Mouse (Mus musculus) bone marrow macrophage, adult 2 months (primary cell): ENCODE data around the gene Olfr476. TPM values are rescaled to one million over a fixed set of nuclear protein-coding genes. Genes with fewer than 3 reads are reported as not detected.
"Not testable (repeated sequence)": the region's sequence is repeated elsewhere in the genome, so short reads cannot be mapped to it uniquely, and the experiment has no call there.

ENCODE experiments used
- H3K27ac ChIP-seq: 2 replicates; pipeline ENCODE4 v1.5.1; 2012; ENCODE audit warnings: low read depth, low read length; ENCODE audit not compliant: insufficient read depth
- H3K4me1 ChIP-seq: 2 replicates; pipeline ENCODE4 v1.6.1; 2012; ENCODE audit warnings: low read length; ENCODE audit not compliant: control insufficient read depth, insufficient read depth
- H3K4me3 ChIP-seq: 2 replicates; pipeline ENCODE4 v1.5.1; 2012; ENCODE audit warnings: mild to moderate bottlenecking, low read length, moderate library complexity; ENCODE audit not compliant: insufficient read depth
- CTCF ChIP-seq: IDR thresholded peaks from 2 replicates; pipeline ENCODE4 v1.5.1; 2012; ENCODE audit warnings: low read depth, mild to moderate bottlenecking, low read length, moderate library complexity
- POLR2A ChIP-seq: IDR thresholded peaks from 2 replicates; pipeline ENCODE4 v1.6.1; 2012; ENCODE audit warnings: mild to moderate bottlenecking, low read depth, low read length, borderline replicate concordance
- polyA plus RNA-seq: library from polyadenylated mRNA; stranded (reverse); fragments of >200 nt; gene quantifications from 2 replicates; pipeline ENCODE4 v1.2.4, GENCODE M21; 2012; ENCODE audit not compliant: missing spikeins, insufficient read depth, insufficient read length

The Olfr476 gene
- not detected in 2 replicates for polyA plus RNA-seq

DNA sequence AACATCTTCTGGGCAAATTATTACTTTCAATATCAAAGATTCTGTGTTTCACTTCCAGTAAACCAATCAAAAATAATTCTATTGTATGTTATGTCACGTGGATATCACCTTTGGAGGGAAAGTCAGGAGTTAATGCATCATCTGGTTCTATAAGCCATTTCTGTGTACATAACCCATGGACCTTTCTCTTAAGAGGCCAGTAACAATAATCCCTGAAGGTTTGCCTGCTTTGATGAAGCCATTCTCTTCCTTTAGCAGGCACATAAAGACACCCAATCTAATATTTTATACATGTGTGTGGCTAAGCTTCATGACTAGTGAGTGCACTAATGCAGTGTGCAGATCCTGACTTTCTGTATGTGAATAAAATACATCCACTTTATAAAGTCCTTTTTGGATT lies at the start of gene Olfr476:
Olfr476 (plus strand) TSS at position 301 of the 400 bp plus-strand sequence.
- Histone ChIP-seq H3K4me3 (no peak within 1 kb of the TSS), H3K27ac (no peak within 1 kb of the TSS), H3K4me1 (no peaks in the 10 kb centered on the region)
- no peak for TF ChIP-seq POLR2A
- no peak for TF ChIP-seq CTCF

DNA sequence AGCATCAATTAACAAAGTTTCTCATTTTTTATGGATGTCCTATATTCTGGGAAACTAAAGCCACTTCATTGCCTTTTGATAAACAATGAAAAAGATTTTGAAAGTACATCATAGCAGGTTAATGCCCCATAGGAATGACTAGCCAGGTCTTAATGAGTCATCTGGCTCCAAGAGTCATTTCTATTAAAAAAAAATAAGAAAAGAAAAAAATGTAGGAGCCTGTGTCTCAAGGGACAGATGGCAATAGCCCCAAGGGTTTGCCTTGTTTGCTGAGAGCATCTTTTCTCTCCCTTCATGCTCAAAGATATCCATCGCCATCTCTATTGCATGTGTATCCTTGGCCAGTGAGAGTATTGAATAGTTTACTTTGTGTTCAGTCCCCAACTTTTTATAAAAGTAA lies 34.5 kb upstream of the Olfr476 start, which contains the start of gene Olfr473:
Olfr473 (plus strand) TSS at position 301 of the 400 bp plus-strand sequence.
- no peaks in the 10 kb centered on the region for H3K4me1 ChIP-seq
- TF ChIP-seq CTCF, result no peak
- TF ChIP-seq POLR2A, result no peak
- H3K4me3 ChIP-seq, result no peak within 1 kb of the TSS
- no peak within 1 kb of the TSS for H3K27ac ChIP-seq

GRCm38 (mm10) chr7:107952539-107952938 lies 12.1 kb upstream of the Olfr476 start:
- H3K27ac ChIP-seq, H3K4me1 ChIP-seq, H3K4me3 ChIP-seq: not testable (repeated sequence)

DNA sequence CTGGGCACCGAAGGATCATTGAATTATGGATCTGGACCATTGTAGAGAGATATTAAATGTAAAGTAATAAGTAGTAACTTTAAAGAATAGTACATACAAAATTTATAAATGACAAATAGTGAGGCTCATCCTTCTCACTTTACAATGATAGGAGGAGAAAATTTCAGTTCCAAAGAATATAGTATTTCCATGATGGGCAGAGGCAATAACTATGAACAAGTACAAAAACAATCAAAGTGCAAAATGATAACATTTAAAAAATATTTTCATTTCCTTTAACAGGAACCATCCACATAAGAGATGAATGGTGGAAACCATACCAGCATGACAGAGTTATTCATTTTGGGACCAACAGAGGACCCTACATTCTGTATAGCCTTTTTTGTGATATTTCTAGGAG lies 10.3 kb upstream of the Olfr476 start, which contains the start of gene Olfr474:
Olfr474 (plus strand) TSS at position 301 of the 400 bp plus-strand sequence.
- Histone ChIP-seq H3K4me1 (no peaks in the 10 kb centered on the region), H3K4me3 (no peak within 1 kb of the TSS), H3K27ac (no peak within 1 kb of the TSS)
- TF ChIP-seq POLR2A (no peak), CTCF (no peak)

DNA sequence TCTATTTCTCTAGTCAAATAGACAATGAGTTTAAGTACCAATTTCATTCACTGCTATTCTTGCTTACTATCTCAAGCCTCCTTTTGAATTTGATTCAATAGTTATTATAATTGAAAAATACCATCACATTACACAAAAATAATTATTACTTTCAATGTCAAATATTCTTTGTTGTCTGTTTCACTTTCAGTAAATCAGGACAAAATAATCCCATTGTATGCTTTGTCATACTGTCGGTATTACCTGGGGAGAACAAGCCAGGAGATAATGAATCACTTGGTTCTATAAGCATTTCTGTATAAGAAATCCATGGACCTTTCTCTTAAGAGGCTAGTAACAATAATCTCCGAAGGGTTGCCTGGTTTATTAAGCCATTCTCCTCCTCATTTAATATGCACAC lies 21.8 kb downstream of the Olfr476 start, which contains the start of gene Olfr477:
Olfr477 (plus strand) TSS at position 301 of the 400 bp plus-strand sequence.
- Histone ChIP-seq H3K4me3 (no peak within 1 kb of the TSS), H3K27ac (no peak within 1 kb of the TSS), H3K4me1 (no peaks in the 10 kb centered on the region)
- TF ChIP-seq CTCF (no peak), POLR2A (no peak)

GRCm38 (mm10) chr7:108014256-108014655 lies 49.7 kb downstream of the Olfr476 start:
- H3K27ac ChIP-seq, H3K4me3 ChIP-seq, H3K4me1 ChIP-seq: not testable (repeated sequence)

Other genes starting within 250 kb of the Olfr476 start
- gene Cyb5r2, start 206.8 kb upstream of the Olfr476 start, polyA plus RNA-seq, result not detected in 2 replicates
- not detected in 2 replicates for gene Ovch2, start 163.6 kb upstream of the Olfr476 start, polyA plus RNA-seq
- not detected in 2 replicates for gene Olfr467, start 152.5 kb upstream of the Olfr476 start, polyA plus RNA-seq
- gene Olfr469, start 139.3 kb upstream of the Olfr476 start, polyA plus RNA-seq, result not detected in 2 replicates
- gene Olfr470, start 117.3 kb upstream of the Olfr476 start, polyA plus RNA-seq, result not detected in 2 replicates
- not detected in 2 replicates for gene Olfr472, start 66.9 kb upstream of the Olfr476 start, polyA plus RNA-seq
- not detected in 2 replicates for gene Olfr473, start 34.4 kb upstream of the Olfr476 start, polyA plus RNA-seq
- not detected in 2 replicates for gene Olfr474, start 10.2 kb upstream of the Olfr476 start, polyA plus RNA-seq
- gene Olfr477, start 21.9 kb downstream of the Olfr476 start, polyA plus RNA-seq, result 0.29 TPM in 1 of 2 replicates, not detected in the other
- gene Olfr478, start 69.2 kb downstream of the Olfr476 start, polyA plus RNA-seq, result not detected in 2 replicates
- not detected in 2 replicates for gene Olfr479, start 85.9 kb downstream of the Olfr476 start, polyA plus RNA-seq
- not detected in 2 replicates for gene Olfr480, start 102.5 kb downstream of the Olfr476 start, polyA plus RNA-seq
- gene Olfr481, start 115.1 kb downstream of the Olfr476 start, polyA plus RNA-seq, result 0.31 TPM in 1 of 2 replicates, not detected in the other
- gene Olfr482, start 132.8 kb downstream of the Olfr476 start, polyA plus RNA-seq, result not detected in 2 replicates
- gene Olfr483, start 136.0 kb downstream of the Olfr476 start, polyA plus RNA-seq, result not detected in 2 replicates
- gene Olfr484, start 162.6 kb downstream of the Olfr476 start, polyA plus RNA-seq, result not detected in 2 replicates
- gene Olfr485, start 195.1 kb downstream of the Olfr476 start, polyA plus RNA-seq, result not detected in 2 replicates
- not detected in 2 replicates for gene Olfr486, start 207.9 kb downstream of the Olfr476 start, polyA plus RNA-seq
- not detected in 2 replicates for gene Olfr487, start 249.8 kb downstream of the Olfr476 start, polyA plus RNA-seq